8 mouse cellular contexts compared by ENCODE assay signal in the genomic region with DNA sequence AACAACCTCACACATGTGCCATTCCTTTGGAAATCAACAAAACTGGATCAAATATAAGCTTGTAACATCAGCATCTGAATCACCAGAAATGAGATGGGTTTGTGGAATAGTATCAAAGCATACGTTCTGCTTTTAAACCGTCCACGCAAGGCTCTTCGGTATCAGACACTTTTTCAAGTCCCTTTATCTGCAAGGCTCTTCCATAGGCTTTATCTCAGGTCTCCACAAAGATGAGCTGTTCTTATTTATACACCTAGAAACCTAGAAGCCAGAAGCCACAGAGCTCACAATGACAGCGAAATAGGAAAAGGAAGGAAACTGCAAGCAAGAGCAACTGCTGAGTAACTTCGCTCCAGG. TPM values are rescaled to one million over a fixed set of nuclear protein-coding genes. Genes with fewer than 3 reads are reported as not detected.
DNase-seq lines count a peak whose midpoint lies in the region; ATAC-seq and TF ChIP-seq lines count a peak whose summit lies in the region.

No protein-coding gene starts in this region.

- WGBS in lung, adult 2 months: 60% methylated on average over 6 of the region's 6 CpGs
- 62% methylated on average over 6 of the region's 6 CpGs for WGBS in intestine, postnatal 0 days
- WGBS in neural tube, embryonic 14.5 days: 64% methylated on average over 6 of the region's 6 CpGs

- H3K36me3 ChIP-seq in intestine, postnatal 0 days (ENCODE audit: control insufficient read depth, insufficient read depth): peaks cover 13% of the 10 kb centered on the region; the same call in 1 of the 2 replicates
- H3K36me3 ChIP-seq in neural tube, embryonic 14.5 days (ENCODE audit: control insufficient read depth, insufficient read depth, low read length): no peaks in the 10 kb centered on the region

- ATAC-seq in intestine, postnatal 0 days: no peak
- no peak for ATAC-seq in neural tube, embryonic 14.5 days (ENCODE audit: low read depth)
- no peak for ATAC-seq in cerebellum, adult (ENCODE audit: insufficient number of reproducible peaks, low FRiP score, low TSS enrichment)

- H3K4me2 ChIP-seq in intestine, postnatal 0 days (replicated peaks; ENCODE audit: low read depth): peak overlapping the region; percentile 97
- peak overlapping the region; percentile 97 for H3K4me2 ChIP-seq in neural tube, embryonic 14.5 days (ENCODE audit: low read depth, low read length)

- TF ChIP-seq POLR2A in lung, adult 2 months (IDR thresholded peaks at IDR 0.05; ENCODE audit: borderline replicate concordance, extremely low read depth, low read depth, low read length): no peak
- no peak for TF ChIP-seq POLR2A in embryonic fibroblast, embryonic 13.5 days (IDR thresholded peaks at IDR 0.05; ENCODE audit: low read depth, low read length)

- intact Hi-C loops in left cerebral cortex, postnatal 25 days (cut with DNase I): no loop called here

- peaks cover 39% of the 10 kb centered on the region for H3K4me1 ChIP-seq in lung, adult 2 months (ENCODE audit: control insufficient read depth, insufficient read depth, low read length)
- peaks cover 12% of the 10 kb centered on the region for H3K4me1 ChIP-seq in embryonic fibroblast, embryonic 13.5 days (ENCODE audit: control insufficient read depth, insufficient read depth, low read length)
- peaks cover 19% of the 10 kb centered on the region for H3K4me1 ChIP-seq in intestine, postnatal 0 days (replicated peaks; ENCODE audit: control insufficient read depth, insufficient read depth, low read length)
- H3K4me1 ChIP-seq in neural tube, embryonic 14.5 days (ENCODE audit: control insufficient read depth, insufficient read depth, low read length): peaks cover 19% of the 10 kb centered on the region

- no peak for DNase-seq in lung, adult 2 months
- no peak for DNase-seq in lung, postnatal 10 days
- no peak for DNase-seq in adrenal gland, adult 2 months
- no peak for DNase-seq in left cerebral cortex, postnatal 25 days (ENCODE audit: low spot score in 2 of 2)

- no peak overlapping the region for H3K27ac ChIP-seq in embryonic fibroblast, embryonic 13.5 days (ENCODE audit: insufficient read depth, low read length)
- H3K27ac ChIP-seq in intestine, postnatal 0 days (ENCODE audit: low read depth, low read length): peak overlapping the region; percentile 61
- no peak overlapping the region for H3K27ac ChIP-seq in neural tube, embryonic 14.5 days (ENCODE audit: low read depth, low read length)

- no peak for TF ChIP-seq CTCF in lung, adult 2 months (IDR thresholded peaks at IDR 0.05; ENCODE audit: insufficient read depth, low read length)
- TF ChIP-seq CTCF in embryonic fibroblast, embryonic 13.5 days (IDR thresholded peaks at IDR 0.05; ENCODE audit: borderline replicate concordance, insufficient read depth, low read length): no peak
- no peak for TF ChIP-seq CTCF in intestine, postnatal 0 days (IDR thresholded peaks at IDR 0.05; ENCODE audit: low read depth)

- H3K9ac ChIP-seq in intestine, postnatal 0 days (ENCODE audit: low read depth, low read length): 0 out of 2 replicates have a peak overlapping the region, but pooled peaks have one; percentile 86
- no peak overlapping the region for H3K9ac ChIP-seq in neural tube, embryonic 14.5 days (replicated peaks; ENCODE audit: low read depth, low read length)

- no peaks in the 10 kb centered on the region for H3K27me3 ChIP-seq in intestine, postnatal 0 days (replicated peaks; ENCODE audit: control insufficient read depth, insufficient read depth, low read length)
- H3K27me3 ChIP-seq in neural tube, embryonic 14.5 days (ENCODE audit: control insufficient read depth, insufficient read depth, low read length): no peaks in the 10 kb centered on the region; the same call in 1 of the 2 replicates

- peak overlapping the region; percentile 73 for H3K4me3 ChIP-seq in lung, adult 2 months (replicated peaks; ENCODE audit: extremely low read depth, low read depth, low read length)
- peak overlapping the region; percentile 74 for H3K4me3 ChIP-seq in embryonic fibroblast, embryonic 13.5 days (ENCODE audit: insufficient read depth, low read length)
- H3K4me3 ChIP-seq in intestine, postnatal 0 days (ENCODE audit: low read depth, low read length): peak overlapping the region; percentile 85
- peak overlapping the region; percentile 87; the same call in 1 of the 2 replicates for H3K4me3 ChIP-seq in neural tube, embryonic 14.5 days (ENCODE audit: low read depth, low read length)

- H3K9me3 ChIP-seq in intestine, postnatal 0 days (ENCODE audit: control insufficient read depth): no peaks in the 10 kb centered on the region
- H3K9me3 ChIP-seq in neural tube, embryonic 14.5 days (ENCODE audit: control insufficient read depth, low read length): no peaks in the 10 kb centered on the region

RNA-seq across cellular contexts. Expression of gene Foxo3, which starts 3.2 kb away (rescaled TPM):
- 49.3 and 79.9 TPM in 2 replicates for polyA plus RNA-seq in lung, adult 2 months (2012; rRNA removed)
- 29.3 and 30.2 TPM in 2 replicates for polyA plus RNA-seq in embryonic fibroblast, embryonic 13.5 days (2011; ENCODE audit: insufficient read length, low read depth, missing spikeins)
- 9.3 and 9.8 TPM in 2 replicates for polyA plus RNA-seq in intestine, postnatal 0 days (2015; fragmentation: Nextera tagmentation; extraction: Ambion mirVana)
- polyA plus RNA-seq in neural tube, embryonic 14.5 days (2014; fragmentation: Nextera tagmentation; extraction: Ambion mirVana): 6.1 and 6.6 TPM in 2 replicates
- 10 to 100 TPM; 39.7 to 55.6 TPM for total RNA-seq in adrenal gland, adult 2 months (2021)
- 53.3 and 76.1 TPM in 2 replicates for polyA plus RNA-seq in adrenal gland, adult 2 months (2012; rRNA removed)
- 10 to 100 TPM; 65.4 to 73.7 TPM for total RNA-seq in left cerebral cortex, postnatal 25 days (2021)
